Mouse (Mus musculus) yolk sac, embryonic 10.5 days (tissue): ENCODE measurements around the gene Syce1.
"Not testable (repeated sequence)": the region's sequence is repeated elsewhere in the genome, so short reads cannot be mapped to it uniquely, and the experiment has no call there.

ENCODE experiments used
- DNase-seq: peaks from one replicate; pipeline ENCODE4 v3.0.0-alpha.2; 2017; ENCODE audit warnings: low spot score

Gene Syce1

GRCm38 (mm10) chr7:140765888-140766739 lies 21.5 kb downstream of the Syce1 start:
- DNase-seq: no peak

- not testable (repeated sequence) for DNase-seq
Measured at GRCm38 (mm10) chr7:140765391-140765790, 22.3 kb downstream of the Syce1 start.

- DNase-seq: no peak
Measured at GRCm38 (mm10) chr7:140763447-140764020, 24.1 kb downstream of the Syce1 start, which contains the start of gene Cyp2e1. Gene Cyp2e1 (plus strand): TSS chr7:140763739.

GRCm38 (mm10) chr7:140760647-140761046 lies 27.0 kb downstream of the Syce1 start:
- no peak for DNase-seq

GRCm38 (mm10) chr7:140756151-140756854 lies 31.3 kb downstream of the Syce1 start:
- DNase-seq: no peak

- DNase-seq: no peak
Measured at GRCm38 (mm10) chr7:140754556-140754955, 33.1 kb downstream of the Syce1 start.

- DNase-seq: no peak
Measured at GRCm38 (mm10) chr7:140748827-140749160, 38.9 kb downstream of the Syce1 start.

- no peak for DNase-seq
Measured at GRCm38 (mm10) chr7:140748116-140748826, 39.4 kb downstream of the Syce1 start.

GRCm38 (mm10) chr7:140747402-140747801 lies 40.2 kb downstream of the Syce1 start:
- no peak for DNase-seq

- DNase-seq: no peak
Measured at GRCm38 (mm10) chr7:140733162-140733561, 54.5 kb downstream of the Syce1 start.
